Mouse (Mus musculus): ENCODE measurements around the gene Gm20518. TPM values are rescaled to one million over a fixed set of nuclear protein-coding genes. Genes with fewer than 3 reads are reported as not detected.

The Gm20518 gene
- polyA plus RNA-seq, 1 experiment = 7.7 TPM

DNA sequence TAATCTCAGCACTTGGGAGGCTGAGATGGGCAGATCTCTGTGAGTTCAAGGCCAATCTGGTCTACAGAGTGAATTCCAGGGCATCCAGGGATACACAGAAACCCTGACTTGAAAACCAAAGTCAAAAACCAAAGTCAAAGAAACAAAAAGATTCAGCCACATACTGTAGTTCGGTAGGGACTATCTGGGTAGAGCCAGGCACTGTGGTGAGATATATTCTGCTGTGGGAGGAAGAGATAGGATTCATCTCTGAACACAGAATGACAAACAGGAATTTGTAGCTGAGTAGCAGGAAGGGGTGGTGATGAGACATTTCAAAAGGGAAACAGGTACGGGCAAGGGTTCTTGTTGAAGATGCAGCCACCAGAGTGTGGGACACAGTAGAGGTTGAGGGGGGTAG is 63.2 kb downstream of the Gm20518 start:
- H3K27me3 ChIP-seq (replicated peaks; ENCODE audit: control insufficient read depth, insufficient read depth, low read length) = no peaks in the 10 kb centered on the region
- no peak for TF ChIP-seq POLR2A (IDR thresholded peaks at IDR 0.05; ENCODE audit: low read depth, low read length)
- DNase-seq = no peak
- 90% methylated on average over 2 of the region's 2 CpGs for WGBS
- 0 out of 2 replicates have a peak, but pooled peaks cover 4% of the 10 kb centered on the region for H3K4me1 ChIP-seq (ENCODE audit: control insufficient read depth, insufficient read depth, low read length)
- H3K4me3 ChIP-seq (ENCODE audit: insufficient read depth, low read depth, low read length) = no peak overlapping the region
- H3K36me3 ChIP-seq (ENCODE audit: control insufficient read depth, insufficient read depth, low read length) = no peaks in the 10 kb centered on the region
- no peak overlapping the region; the same call in 1 of the 2 replicates for H3K27ac ChIP-seq (ENCODE audit: insufficient read depth, low read depth, low read length)

DNA sequence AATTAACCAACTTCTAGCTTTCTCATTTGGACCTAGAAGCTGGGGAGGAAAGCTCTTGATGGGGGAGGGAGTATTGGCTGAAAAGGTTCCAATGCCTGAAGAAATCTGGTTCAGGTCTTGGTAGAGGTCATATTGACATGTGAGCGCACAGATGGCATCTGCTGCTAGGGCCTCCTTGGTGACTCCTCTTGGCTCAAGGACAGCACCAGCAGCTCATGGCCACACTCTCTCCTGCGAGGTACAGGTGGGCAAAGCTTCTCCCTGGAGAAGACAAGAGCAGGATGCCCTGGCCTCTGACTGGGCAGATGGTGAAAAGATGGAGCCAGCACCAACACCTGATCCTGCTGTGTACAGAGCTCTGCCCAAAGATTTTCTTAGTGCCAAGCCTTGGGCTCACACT is 65.0 kb downstream of the Gm20518 start:
- TF ChIP-seq CTCF (conservative IDR thresholded peaks at IDR 0.05; ENCODE audit: insufficient read depth, insufficient read length, low read depth, low read length) (no peak), POLR2A (IDR thresholded peaks at IDR 0.05; ENCODE audit: low read depth, low read length) (no peak)
- Histone ChIP-seq H3K27me3 (replicated peaks; ENCODE audit: control insufficient read depth, insufficient read depth, low read length) (no peaks in the 10 kb centered on the region), H3K4me1 (ENCODE audit: control insufficient read depth, insufficient read depth, low read length) (0 out of 2 replicates have a peak, but pooled peaks cover 4% of the 10 kb centered on the region), H3K36me3 (ENCODE audit: control insufficient read depth, insufficient read depth, low read length) (no peaks in the 10 kb centered on the region), H3K4me3 (ENCODE audit: insufficient read depth, low read depth, low read length) (no peak overlapping the region), H3K27ac (ENCODE audit: insufficient read depth, low read depth, low read length) (no peak overlapping the region)
- 60% methylated on average over 2 of the region's 2 CpGs for WGBS
- no peak for DNase-seq

DNA sequence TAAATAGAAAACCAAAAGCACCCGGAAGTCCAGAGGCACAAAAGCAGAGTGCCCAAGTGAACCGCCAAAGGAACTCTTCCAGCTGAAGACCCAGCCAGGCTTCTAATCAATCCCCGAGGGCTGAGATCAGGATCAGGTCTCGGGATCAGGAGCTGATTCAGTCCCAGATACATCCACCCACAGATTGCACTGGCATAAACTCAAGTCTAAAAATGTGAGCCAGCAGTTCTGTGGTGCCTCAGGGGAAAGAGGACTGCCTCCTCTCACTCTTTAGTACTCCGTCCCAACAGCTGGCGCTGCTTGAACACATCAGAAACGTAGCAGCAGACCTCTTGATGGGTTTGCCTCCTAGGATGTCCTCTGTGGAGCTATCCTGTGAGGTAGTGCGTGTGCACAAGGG is 74.9 kb downstream of the Gm20518 start:
- TF ChIP-seq CTCF (conservative IDR thresholded peaks at IDR 0.05; ENCODE audit: insufficient read depth, insufficient read length, low read depth, low read length) (no peak), POLR2A (IDR thresholded peaks at IDR 0.05; ENCODE audit: low read depth, low read length) (no peak)
- H3K4me3 ChIP-seq (ENCODE audit: insufficient read depth, low read depth, low read length) = no peak overlapping the region
- H3K36me3 ChIP-seq (ENCODE audit: control insufficient read depth, insufficient read depth, low read length) = no peaks in the 10 kb centered on the region
- whole genome bisulfite sequencing = 89% methylated on average over 8 of the region's 8 CpGs
- H3K4me1 ChIP-seq (ENCODE audit: control insufficient read depth, insufficient read depth, low read length) = no peaks in the 10 kb centered on the region
- no peak for DNase-seq
- no peaks in the 10 kb centered on the region for H3K27me3 ChIP-seq (replicated peaks; ENCODE audit: control insufficient read depth, insufficient read depth, low read length)
- H3K27ac ChIP-seq (ENCODE audit: insufficient read depth, low read depth, low read length) = no peak overlapping the region

DNA sequence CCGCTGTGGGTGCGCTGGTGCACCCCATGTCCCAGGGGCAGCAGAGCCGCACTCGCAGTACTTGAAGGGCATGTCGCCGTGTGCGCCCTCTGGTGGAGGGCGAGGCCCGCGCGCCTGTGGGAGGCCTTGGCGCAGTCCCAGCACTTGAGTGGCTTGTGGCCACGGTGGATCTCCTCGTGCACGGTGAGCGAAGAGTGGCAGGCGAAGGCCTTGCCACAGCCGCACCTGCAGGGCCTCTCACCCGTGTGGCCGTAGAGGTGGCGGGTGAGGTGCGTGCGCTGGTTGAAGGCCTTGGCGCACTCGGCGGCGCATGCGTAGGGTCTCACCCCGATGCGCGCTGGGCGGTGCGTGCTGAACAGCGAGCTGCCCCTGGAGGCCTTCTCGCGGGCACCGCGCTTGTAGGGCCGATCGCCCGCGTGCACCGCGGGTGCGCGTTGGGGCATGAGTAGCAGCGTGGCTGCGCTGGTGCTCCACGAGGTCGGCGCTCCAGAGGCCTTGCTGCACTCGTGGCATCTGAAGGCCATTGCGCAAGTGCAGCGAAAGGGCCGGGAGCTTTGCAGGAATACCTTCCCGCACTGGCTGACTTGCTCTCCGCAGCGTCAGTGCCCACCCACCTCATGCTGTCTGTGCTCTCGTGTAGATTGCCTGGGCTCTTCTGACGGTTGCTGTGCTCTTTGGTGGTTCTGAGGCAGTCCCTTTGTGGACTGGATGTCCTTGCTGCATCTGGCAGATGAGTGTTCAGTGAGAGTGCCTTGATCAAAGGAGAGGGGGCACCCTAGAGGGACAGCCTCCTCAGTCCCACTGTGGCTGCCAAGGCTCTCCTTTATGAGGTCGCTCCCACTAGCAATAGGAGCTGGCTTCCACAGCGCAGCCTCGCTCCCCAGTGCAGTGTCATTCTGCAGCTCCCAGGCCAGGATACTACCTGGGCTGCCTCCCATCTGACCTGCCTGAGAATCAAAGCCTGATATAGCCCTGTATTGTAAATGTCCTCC is 75.8 kb downstream of the Gm20518 start:
- Histone ChIP-seq H3K27ac (ENCODE audit: insufficient read depth, low read depth, low read length) (no peak overlapping the region), H3K4me3 (ENCODE audit: insufficient read depth, low read depth, low read length) (peak overlapping the region; percentile 41; the same call in 1 of the 2 replicates), H3K27me3 (replicated peaks; ENCODE audit: control insufficient read depth, insufficient read depth, low read length) (no peaks in the 10 kb centered on the region), H3K4me1 (ENCODE audit: control insufficient read depth, insufficient read depth, low read length) (no peaks in the 10 kb centered on the region), H3K36me3 (ENCODE audit: control insufficient read depth, insufficient read depth, low read length) (no peaks in the 10 kb centered on the region)
- TF ChIP-seq POLR2A (IDR thresholded peaks at IDR 0.05; ENCODE audit: low read depth, low read length) (no peak), CTCF (conservative IDR thresholded peaks at IDR 0.05; ENCODE audit: insufficient read depth, insufficient read length, low read depth, low read length) (peak; percentile 81)
- peak; percentile 79 for DNase-seq
- 5% methylated on average over 63 of the region's 63 CpGs for WGBS

DNA sequence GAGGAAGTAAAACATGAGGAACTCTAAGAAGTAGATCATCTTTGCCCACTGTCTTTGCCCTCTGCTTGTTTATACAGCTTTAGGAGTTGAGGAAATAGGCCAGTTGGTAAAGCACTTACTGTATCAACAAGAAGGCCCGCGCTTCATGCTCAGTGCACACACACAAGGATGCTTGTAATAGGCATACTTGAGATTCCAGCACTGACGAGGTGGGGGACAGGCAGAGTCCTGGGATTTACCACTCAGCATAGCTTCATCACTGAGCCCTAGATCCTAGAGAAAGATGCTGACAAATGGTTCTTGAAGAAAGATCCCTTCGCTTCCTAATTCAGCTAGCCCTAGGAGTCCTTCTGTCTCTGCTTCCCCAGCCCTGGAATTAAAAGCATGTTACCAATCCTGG is 78.3 kb downstream of the Gm20518 start:
- Histone ChIP-seq H3K36me3 (ENCODE audit: control insufficient read depth, insufficient read depth, low read length) (no peaks in the 10 kb centered on the region), H3K4me3 (ENCODE audit: insufficient read depth, low read depth, low read length) (no peak overlapping the region), H3K4me1 (ENCODE audit: control insufficient read depth, insufficient read depth, low read length) (no peaks in the 10 kb centered on the region), H3K27ac (ENCODE audit: insufficient read depth, low read depth, low read length) (no peak overlapping the region), H3K27me3 (replicated peaks; ENCODE audit: control insufficient read depth, insufficient read depth, low read length) (no peaks in the 10 kb centered on the region)
- TF ChIP-seq CTCF (conservative IDR thresholded peaks at IDR 0.05; ENCODE audit: insufficient read depth, insufficient read length, low read depth, low read length) = no peak
- no peak for TF ChIP-seq POLR2A (IDR thresholded peaks at IDR 0.05; ENCODE audit: low read depth, low read length)
- no peak for DNase-seq
- WGBS = 53% methylated on average over 4 of the region's 4 CpGs

DNA sequence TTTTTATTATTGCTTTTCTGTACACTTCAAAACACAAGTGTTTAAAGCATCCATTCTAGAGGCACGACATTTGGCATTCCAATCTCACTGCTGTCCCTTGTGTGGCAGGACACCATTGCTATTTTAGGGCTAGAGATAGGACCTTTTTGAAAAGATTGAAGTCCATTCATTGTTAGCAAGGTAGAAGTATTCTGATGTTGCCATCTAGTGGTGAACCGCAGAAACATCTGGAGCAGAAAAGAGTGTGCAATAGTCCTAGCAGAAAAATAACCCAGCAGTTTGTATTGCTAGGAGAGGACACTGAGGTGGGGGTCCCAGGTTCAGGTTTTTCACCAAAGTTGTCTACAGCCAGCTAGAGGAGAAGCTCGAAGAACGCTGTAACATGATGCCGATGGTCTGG is 79.4 kb downstream of the Gm20518 start:
- H3K36me3 ChIP-seq (ENCODE audit: control insufficient read depth, insufficient read depth, low read length) = no peaks in the 10 kb centered on the region
- H3K27me3 ChIP-seq (replicated peaks; ENCODE audit: control insufficient read depth, insufficient read depth, low read length) = no peaks in the 10 kb centered on the region
- no peak overlapping the region for H3K27ac ChIP-seq (ENCODE audit: insufficient read depth, low read depth, low read length)
- TF ChIP-seq CTCF (conservative IDR thresholded peaks at IDR 0.05; ENCODE audit: insufficient read depth, insufficient read length, low read depth, low read length) (0 out of 2 replicates have a peak, but pooled peaks have one; percentile 18), POLR2A (IDR thresholded peaks at IDR 0.05; ENCODE audit: low read depth, low read length) (no peak)
- H3K4me3 ChIP-seq (ENCODE audit: insufficient read depth, low read depth, low read length) = no peak overlapping the region
- H3K4me1 ChIP-seq (ENCODE audit: control insufficient read depth, insufficient read depth, low read length) = no peaks in the 10 kb centered on the region
- 3% methylated on average over 5 of the region's 5 CpGs for WGBS
- DNase-seq = peak; percentile 67

DNA sequence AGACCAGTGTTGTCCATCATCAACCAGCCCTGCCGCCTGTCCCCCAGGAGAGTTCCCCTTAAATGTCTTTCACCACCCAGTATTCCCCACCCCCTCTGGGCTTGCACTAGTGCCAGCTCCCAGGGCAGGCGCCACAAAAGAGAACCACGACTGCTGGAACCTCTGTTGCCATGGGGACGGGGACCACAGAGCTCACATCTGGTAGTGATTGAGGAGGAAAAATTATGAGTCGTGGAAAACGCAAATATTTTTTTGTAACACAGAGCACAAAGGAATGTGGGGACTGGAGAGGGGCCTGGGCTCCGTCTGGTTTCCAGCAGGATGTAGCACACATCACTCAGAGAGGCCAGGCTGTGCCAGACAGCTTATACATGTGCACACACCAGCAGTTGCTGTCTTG is 81.8 kb downstream of the Gm20518 start:
- WGBS = 59% methylated on average over 7 of the region's 7 CpGs
- DNase-seq = no peak
- Histone ChIP-seq H3K4me3 (ENCODE audit: insufficient read depth, low read depth, low read length) (no peak overlapping the region), H3K27me3 (replicated peaks; ENCODE audit: control insufficient read depth, insufficient read depth, low read length) (0 out of 2 replicates have a peak, but pooled peaks cover 3% of the 10 kb centered on the region), H3K4me1 (ENCODE audit: control insufficient read depth, insufficient read depth, low read length) (no peaks in the 10 kb centered on the region; the same call in 1 of the 2 replicates), H3K36me3 (ENCODE audit: control insufficient read depth, insufficient read depth, low read length) (no peaks in the 10 kb centered on the region), H3K27ac (ENCODE audit: insufficient read depth, low read depth, low read length) (no peak overlapping the region)
- TF ChIP-seq CTCF (conservative IDR thresholded peaks at IDR 0.05; ENCODE audit: insufficient read depth, insufficient read length, low read depth, low read length) = no peak
- no peak for TF ChIP-seq POLR2A (IDR thresholded peaks at IDR 0.05; ENCODE audit: low read depth, low read length)
